Mouse (Mus musculus): ENCODE results near the gene Cabp2. TPM values are rescaled to one million over a fixed set of nuclear protein-coding genes. Genes with fewer than 3 reads are reported as not detected.
"Not testable (repeated sequence)": the region's sequence is repeated elsewhere in the genome, so short reads cannot be mapped to it uniquely, and the experiment has no call there.

Gene Cabp2
- total RNA-seq, 2 experiments from 2014 or later: not detected

GRCm38 (mm10) chr19:4135229-4135962, 54.0 kb downstream of the Cabp2 start:
- DNase-seq (ENCODE audit: low spot score in 2 of 2); intact Hi-C loops (cut with DNase I): not testable (repeated sequence)

- intact Hi-C loops (cut with DNase I); DNase-seq (ENCODE audit: low spot score in 2 of 2): not testable (repeated sequence)
These were observed 54.6 kb downstream of the Cabp2 start for GRCm38 (mm10) chr19:4135963-4136345.

GRCm38 (mm10) chr19:4136463-4136862, 55.1 kb downstream of the Cabp2 start:
- intact Hi-C loops (cut with DNase I): no loop called here
- DNase-seq (ENCODE audit: low spot score in 2 of 2): no peak

Other genes with a start within 250 kb of the Cabp2 start
- 10 to 100 TPM; 75.5 to 99.5 TPM for gene Chka, start 229.8 kb upstream of the Cabp2 start, total RNA-seq (2021)
- 10 to 100 TPM; 14.4 to 16.1 TPM for gene Tcirg1, start 174.4 kb upstream of the Cabp2 start, total RNA-seq (2021)
- 100 to 1,000 TPM; 134 to 149 TPM for gene Ndufs8, start 168.8 kb upstream of the Cabp2 start, total RNA-seq (2021)
- 1 to 10 TPM; 1.8 to 2.0 TPM for gene Aldh3b1, start 151.8 kb upstream of the Cabp2 start, total RNA-seq (2021)
- gene Unc93b1, start 146.4 kb upstream of the Cabp2 start, total RNA-seq (2021): 10 to 100 TPM; 16.0 to 18.4 TPM
- under 1 TPM in 1 of 2 experiments, not detected in 1; 0.13 TPM for gene Aldh3b3, start 122.9 kb upstream of the Cabp2 start, total RNA-seq (2021)
- 1 to 10 TPM; 1.8 to 2.4 TPM for gene Aldh3b2, start 109.2 kb upstream of the Cabp2 start, total RNA-seq (2021)
- 1 to 10 TPM; 1.8 to 3.1 TPM for gene Acy3, start 95.0 kb upstream of the Cabp2 start, total RNA-seq (2021)
- gene Tbx10, start 88.8 kb upstream of the Cabp2 start, total RNA-seq (2021): not detected
- 10 to 100 TPM in 1 of 2 experiments, 1 to 10 TPM in 1; 8.5 to 10.3 TPM for gene Nudt8, start 81.0 kb upstream of the Cabp2 start, total RNA-seq (2021)
- 1 to 10 TPM; 1.2 to 1.6 TPM for gene Gm49405, start 81.0 kb upstream of the Cabp2 start, total RNA-seq (2021)
- gene Doc2g, start 78.3 kb upstream of the Cabp2 start, total RNA-seq (2021): 1 to 10 TPM; 3.2 to 3.5 TPM
- gene Ndufv1, start 68.8 kb upstream of the Cabp2 start, total RNA-seq (2021): 100 to 1,000 TPM; 227 to 231 TPM
- 100 to 1,000 TPM; 213 to 245 TPM for gene Gstp1, start 43.6 kb upstream of the Cabp2 start, total RNA-seq (2021)
- 10 to 100 TPM; 22.3 to 24.3 TPM for gene Gstp2, start 35.6 kb upstream of the Cabp2 start, total RNA-seq (2021)
- gene Gstp3, start 22.0 kb upstream of the Cabp2 start, total RNA-seq (2021): not detected
- 10 to 100 TPM; 26.4 to 26.7 TPM for gene Cdk2ap2, start 15.6 kb downstream of the Cabp2 start, total RNA-seq (2021)
- 100 to 1,000 TPM; 225 to 226 TPM for gene Pitpnm1, start 18.4 kb downstream of the Cabp2 start, total RNA-seq (2021)
- 10 to 100 TPM; 83.4 to 94.1 TPM for gene Aip, start 44.3 kb downstream of the Cabp2 start, total RNA-seq (2021)
- gene Gpr152, start 58.2 kb downstream of the Cabp2 start, total RNA-seq (2021): not detected
- under 1 TPM; 0.11 to 0.23 TPM for gene Cabp4, start 62.5 kb downstream of the Cabp2 start, total RNA-seq (2021)
- gene Coro1b, start 67.0 kb downstream of the Cabp2 start, total RNA-seq (2021): 10 to 100 TPM; 80.7 to 87.5 TPM
- gene Ptprcap, start 72.0 kb downstream of the Cabp2 start, total RNA-seq (2021): 1 to 10 TPM; 1.0 to 1.5 TPM
- 10 to 100 TPM; 39.5 to 39.9 TPM for gene Rps6kb2, start 81.8 kb downstream of the Cabp2 start, total RNA-seq (2021)
- gene Carns1, start 93.9 kb downstream of the Cabp2 start, total RNA-seq (2021): 1 to 10 TPM; 3.8 to 5.9 TPM
- gene Tbc1d10c, start 109.7 kb downstream of the Cabp2 start, total RNA-seq (2021): 1 to 10 TPM; 1.6 to 1.8 TPM
- gene Ppp1ca, start 110.5 kb downstream of the Cabp2 start, total RNA-seq (2021): 100 to 1,000 TPM; 323 to 336 TPM
- 1 to 10 TPM; 6.4 to 9.0 TPM for gene Rad9a, start 120.1 kb downstream of the Cabp2 start, total RNA-seq (2021)
- gene Clcf1, start 132.7 kb downstream of the Cabp2 start, total RNA-seq (2021): 1 to 10 TPM; 1.3 to 1.5 TPM
- gene AC109138.7, start 132.8 kb downstream of the Cabp2 start, total RNA-seq (2021): not detected
- gene Pold4, start 150.3 kb downstream of the Cabp2 start, total RNA-seq (2021): 10 to 100 TPM; 16.2 to 16.9 TPM
- 10 to 100 TPM; 44.5 to 52.4 TPM for gene Ssh3, start 187.6 kb downstream of the Cabp2 start, total RNA-seq (2021)
- 10 to 100 TPM; 84.5 to 84.9 TPM for gene Ankrd13d, start 201.6 kb downstream of the Cabp2 start, total RNA-seq (2021)
- gene Grk2, start 224.6 kb downstream of the Cabp2 start, total RNA-seq (2021): 100 to 1,000 TPM; 165 to 173 TPM

Measured in left cerebral cortex, postnatal 14 days (tissue).